Mouse (Mus musculus): Measurements from ENCODE around the gene Ampd3.

Gene Ampd3

DNA sequence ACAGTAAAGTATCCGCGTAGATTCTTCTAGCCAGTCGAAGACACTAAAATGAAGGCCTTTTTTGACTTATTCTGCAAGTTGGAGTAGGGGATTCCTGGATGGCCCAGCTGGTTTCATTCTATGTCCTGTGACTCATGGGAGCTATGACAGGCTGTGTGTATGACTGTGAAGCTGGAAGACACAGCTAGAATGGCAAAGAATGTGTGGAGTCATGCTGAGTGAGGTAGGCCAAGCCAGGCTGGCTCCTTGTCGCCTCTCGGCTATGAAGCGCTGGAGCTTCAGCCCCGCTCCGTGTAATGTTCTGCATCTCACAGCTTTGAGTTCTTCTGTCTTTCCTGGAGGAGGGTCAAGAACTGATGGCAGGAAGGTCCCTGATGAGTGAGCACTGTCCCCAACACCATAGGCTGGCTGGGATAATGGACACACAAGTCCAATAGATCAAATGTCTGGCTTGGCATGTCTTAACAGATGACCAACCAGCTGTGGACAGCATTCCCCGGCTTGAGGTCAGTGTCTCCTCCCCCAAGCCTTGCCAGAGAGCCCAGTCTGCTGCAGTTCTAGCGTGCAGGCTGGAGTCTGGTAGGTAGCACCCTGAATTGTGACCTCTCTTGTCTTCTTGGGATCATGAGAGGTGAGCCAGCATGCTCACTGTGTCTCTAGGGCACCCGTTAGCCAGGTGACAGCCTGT, 29.9 kb downstream of the Ampd3 start:
- no peak for DNase-seq (ENCODE audit: low spot score in 2 of 2)

- peak; percentile 62 to 79 for DNase-seq (ENCODE audit: low spot score in 2 of 2)
Observed at GRCm38 (mm10) chr7:110801028-110801427, 33.0 kb downstream of the Ampd3 start.

- no peak for DNase-seq (ENCODE audit: low spot score in 2 of 2)
Observed at GRCm38 (mm10) chr7:110803131-110803530, 35.1 kb downstream of the Ampd3 start.

- no peak for DNase-seq (ENCODE audit: low spot score in 2 of 2)
Observed at GRCm38 (mm10) chr7:110804266-110804665, 36.3 kb downstream of the Ampd3 start.

- no peak for DNase-seq (ENCODE audit: low spot score in 2 of 2)
Observed at GRCm38 (mm10) chr7:110807460-110808030, 39.5 kb downstream of the Ampd3 start.

GRCm38 (mm10) chr7:110808962-110809361, 41.0 kb downstream of the Ampd3 start:
- no peak for DNase-seq (ENCODE audit: low spot score in 2 of 2)

- DNase-seq (ENCODE audit: low spot score in 2 of 2) = no peak
Observed at GRCm38 (mm10) chr7:110809585-110810557, 41.9 kb downstream of the Ampd3 start.

DNA sequence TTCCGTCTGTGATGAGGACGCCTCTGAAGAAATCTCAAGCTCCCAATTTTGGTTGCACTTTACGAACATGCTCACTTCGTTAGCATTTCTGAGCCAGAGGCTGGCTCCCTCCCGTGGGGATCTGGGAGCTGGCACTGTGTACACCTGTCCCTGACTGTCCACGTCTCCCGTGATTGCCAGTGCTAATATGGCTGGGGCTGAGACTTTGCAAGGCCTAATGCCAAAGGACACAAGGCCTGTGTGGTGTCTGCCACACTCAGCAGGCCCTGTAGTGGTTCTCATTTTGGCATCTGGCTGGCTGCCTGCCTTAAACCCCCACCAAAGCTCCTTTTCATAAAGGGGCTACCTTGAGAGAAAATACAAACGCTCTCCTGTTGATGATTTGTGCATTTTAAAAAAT, 43.0 kb downstream of the Ampd3 start:
- DNase-seq (ENCODE audit: low spot score in 2 of 2) = no peak

DNA sequence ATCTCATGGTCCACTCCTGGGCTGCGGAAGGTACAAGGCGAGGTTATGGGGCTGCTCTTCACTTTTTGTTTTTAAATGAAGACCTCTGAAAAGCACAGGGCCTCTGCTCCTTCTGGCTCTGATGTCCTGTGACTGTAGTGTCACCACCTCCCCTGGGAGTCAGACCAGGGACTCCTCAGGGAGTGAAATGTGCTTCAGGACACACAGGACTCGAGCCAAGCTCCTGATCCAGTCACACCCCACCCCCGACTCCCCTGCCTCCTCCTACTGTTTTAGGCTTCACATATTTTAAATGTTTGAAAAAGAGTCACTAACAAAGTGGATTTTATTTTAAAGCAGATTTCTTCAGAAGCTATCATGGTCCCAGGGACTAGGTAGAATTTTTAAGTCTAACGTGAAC, 43.5 kb downstream of the Ampd3 start:
- DNase-seq (ENCODE audit: low spot score in 2 of 2) = no peak

- no peak for DNase-seq (ENCODE audit: low spot score in 2 of 2)
Observed at GRCm38 (mm10) chr7:110813983-110814382, 46.0 kb downstream of the Ampd3 start.

DNA sequence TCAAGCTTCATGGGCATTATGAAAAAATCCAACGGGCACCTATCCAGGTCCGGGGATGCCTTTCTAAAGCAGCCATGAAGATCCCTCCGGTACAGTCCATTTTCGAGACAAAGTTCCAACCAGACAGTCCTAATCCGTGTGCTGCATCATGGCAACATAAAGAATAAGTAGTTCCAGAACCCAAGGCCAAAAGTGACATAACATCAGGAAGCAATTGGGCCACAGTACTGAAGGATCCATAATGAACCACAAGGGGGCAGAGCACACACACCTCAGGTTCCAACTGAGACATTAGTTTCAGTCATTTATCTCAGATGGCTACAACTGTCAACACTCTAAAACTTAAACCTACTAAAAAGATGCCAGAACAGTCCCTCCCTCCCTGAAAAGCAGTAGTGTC, 48.0 kb downstream of the Ampd3 start:
- peak; percentile 19 to 53 for DNase-seq (ENCODE audit: low spot score in 2 of 2)

DNA sequence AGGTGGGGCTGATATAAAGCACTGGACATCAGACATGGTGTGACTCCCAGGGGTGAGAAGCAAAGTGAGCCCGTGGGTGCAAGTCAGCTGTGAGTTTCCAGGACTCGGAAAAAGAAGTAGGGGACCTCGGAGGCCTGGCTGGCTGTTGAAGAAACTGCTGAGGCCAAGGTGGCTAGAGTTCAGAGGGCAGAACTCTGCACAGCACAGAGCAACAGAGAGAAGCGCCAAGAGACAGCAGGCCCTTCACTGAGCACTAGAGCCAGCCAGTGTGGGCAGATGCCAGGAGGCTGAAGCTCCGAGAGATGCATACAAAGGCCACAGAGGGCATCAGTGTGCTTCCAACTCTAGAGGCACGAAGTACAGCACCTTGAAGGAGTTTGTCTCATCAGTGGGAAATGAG, 50.2 kb downstream of the Ampd3 start:
- no peak for DNase-seq (ENCODE audit: low spot score in 2 of 2)

DNA sequence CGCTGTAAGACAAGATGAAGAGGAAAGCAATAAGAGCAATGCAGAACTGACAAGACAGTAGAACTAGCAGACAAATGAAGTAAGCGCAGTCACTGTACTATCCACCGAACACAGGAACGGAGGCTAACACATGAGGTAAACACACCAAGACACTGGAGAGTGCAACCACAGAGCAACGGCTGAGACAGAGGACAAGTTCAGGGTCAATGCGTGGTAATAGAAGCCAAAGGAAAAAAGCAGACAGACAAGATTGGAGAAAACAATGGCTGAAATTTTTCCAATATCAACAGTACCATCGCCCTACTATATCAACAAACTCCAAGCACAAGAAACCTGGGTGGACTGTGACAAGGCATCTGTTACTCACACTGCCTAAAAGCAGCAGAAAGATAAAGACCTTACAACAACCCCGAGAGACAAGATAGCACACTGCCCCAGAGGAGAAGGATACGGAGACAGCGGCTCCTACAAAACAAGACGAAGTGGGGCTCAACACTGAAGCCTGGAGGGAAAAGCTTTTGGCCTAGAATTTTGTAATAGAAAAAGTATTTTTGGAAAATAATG, 50.9 kb downstream of the Ampd3 start:
- DNase-seq (ENCODE audit: low spot score in 2 of 2) = no peak

GRCm38 (mm10) chr7:110821068-110821467, 53.1 kb downstream of the Ampd3 start:
- DNase-seq (ENCODE audit: low spot score in 2 of 2) = no peak

GRCm38 (mm10) chr7:110821653-110822052, 53.6 kb downstream of the Ampd3 start:
- DNase-seq (ENCODE audit: low spot score in 2 of 2) = no peak

GRCm38 (mm10) chr7:110822055-110822454, 54.0 kb downstream of the Ampd3 start:
- DNase-seq (ENCODE audit: low spot score in 2 of 2) = no peak

GRCm38 (mm10) chr7:110823076-110823475, 55.1 kb downstream of the Ampd3 start:
- no peak for DNase-seq (ENCODE audit: low spot score in 2 of 2)

- DNase-seq (ENCODE audit: low spot score in 2 of 2) = no peak
Observed at GRCm38 (mm10) chr7:110823593-110823992, 55.6 kb downstream of the Ampd3 start.

DNA sequence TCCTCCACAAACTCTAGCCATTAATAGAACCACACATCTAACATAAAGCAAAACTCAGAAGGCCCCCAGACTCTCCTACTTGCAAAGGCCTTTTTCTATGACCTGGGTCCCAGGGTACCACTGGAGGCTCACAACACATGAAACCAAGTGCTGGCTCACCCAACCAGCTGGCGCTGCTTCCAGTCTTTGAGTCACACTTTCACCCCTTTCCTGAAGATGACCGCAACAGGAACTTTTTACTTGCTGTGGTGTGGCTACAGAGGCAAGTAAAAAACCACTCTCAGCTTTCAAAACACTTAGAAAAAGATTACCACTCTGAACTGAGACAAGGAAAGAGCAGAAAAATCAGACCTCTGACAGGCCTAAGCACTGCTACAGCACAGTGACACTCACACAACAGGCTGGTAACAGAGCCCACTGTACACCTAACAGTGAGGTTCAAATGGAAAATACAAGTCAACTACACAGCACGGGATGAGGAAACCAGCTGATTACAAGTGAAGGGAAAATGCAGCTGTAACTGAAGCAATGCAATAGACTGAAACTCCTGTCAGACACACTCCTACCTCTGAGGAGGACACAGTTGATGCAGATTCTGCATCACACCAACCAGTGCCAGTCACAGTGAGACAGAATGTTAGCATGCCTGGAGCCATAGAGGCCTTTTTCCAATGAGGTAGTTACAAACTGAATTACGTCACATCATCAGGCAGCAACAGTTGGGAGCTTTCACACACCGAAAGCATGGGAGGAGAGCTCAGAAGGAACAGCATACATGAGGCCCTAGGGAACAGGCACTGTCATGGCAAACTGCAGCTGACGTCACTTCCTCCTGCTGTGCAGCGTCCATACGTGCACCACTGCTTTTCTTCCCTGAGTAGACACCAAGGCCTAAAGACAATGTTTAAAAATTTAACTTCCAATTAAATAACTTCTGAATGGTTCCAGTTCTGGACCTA, 56.3 kb downstream of the Ampd3 start:
- no peak for DNase-seq (ENCODE audit: low spot score in 2 of 2)

DNA sequence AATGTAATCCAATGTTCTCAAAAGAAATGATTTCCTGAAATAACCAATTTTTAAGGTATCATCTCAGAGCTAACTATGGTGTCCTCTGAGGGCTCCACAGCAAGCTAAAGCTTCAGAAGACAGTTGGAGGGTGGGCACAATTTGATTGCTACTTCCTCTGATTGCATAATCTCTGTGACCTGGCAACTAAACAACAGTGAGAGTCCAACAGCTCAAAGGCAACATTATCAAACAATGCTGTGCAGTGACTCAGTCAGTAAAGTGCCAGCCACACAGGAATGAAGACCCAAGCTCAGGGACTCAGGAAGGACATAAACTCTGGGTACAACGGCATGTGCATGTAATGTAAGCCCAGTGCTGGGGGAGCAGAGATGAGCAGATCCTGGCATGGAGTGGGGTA, 65.0 kb downstream of the Ampd3 start:
- DNase-seq (ENCODE audit: low spot score in 2 of 2) = no peak

DNA sequence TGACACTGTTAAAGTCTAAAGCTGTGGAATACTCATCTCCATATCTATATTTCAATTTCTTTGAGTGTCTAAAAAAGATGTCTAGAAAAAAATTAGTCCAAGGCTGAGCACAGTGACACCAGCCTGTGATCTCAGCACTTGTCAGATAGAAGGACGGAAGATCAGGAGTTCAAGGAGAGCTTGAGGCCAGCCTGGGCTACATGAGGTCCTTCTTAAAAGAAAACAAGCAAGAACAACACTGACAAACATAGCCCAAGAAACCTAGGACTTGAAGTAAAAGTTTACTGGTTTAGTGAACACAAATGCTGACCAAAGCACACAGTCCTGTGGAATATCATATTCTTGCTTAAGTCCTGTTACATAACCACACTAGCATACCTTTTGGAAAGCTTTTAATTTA, 66.0 kb downstream of the Ampd3 start:
- DNase-seq (ENCODE audit: low spot score in 2 of 2) = no peak
